Mouse (Mus musculus): ENCODE results near the gene Ptma.

Ptma gene

GRCm38 (mm10) chr1:86496340-86496739 lies 30.2 kb upstream of the Ptma start:
- 94% methylated on average over 4 of the region's 4 CpGs for WGBS

- WGBS = 91% methylated on average over 5 of the region's 5 CpGs
Observed at GRCm38 (mm10) chr1:86497361-86497760, 29.2 kb upstream of the Ptma start.

GRCm38 (mm10) chr1:86497986-86498385 lies 28.5 kb upstream of the Ptma start:
- WGBS = 65% methylated on average over 3 of the region's 3 CpGs

GRCm38 (mm10) chr1:86498611-86499010 lies 27.9 kb upstream of the Ptma start:
- 69% methylated on average over 1 of the region's 1 CpGs for WGBS

- WGBS = 38% methylated on average over 3 of the region's 3 CpGs
Observed at GRCm38 (mm10) chr1:86499903-86500302, 26.6 kb upstream of the Ptma start.

- WGBS = 67% methylated on average over 4 of the region's 4 CpGs
Observed at GRCm38 (mm10) chr1:86500681-86501080, 25.8 kb upstream of the Ptma start.

- WGBS = 20% methylated on average over 6 of the region's 6 CpGs
Observed at GRCm38 (mm10) chr1:86501114-86501532, 25.4 kb upstream of the Ptma start.

GRCm38 (mm10) chr1:86501559-86501958 lies 25.0 kb upstream of the Ptma start:
- 0% methylated on average over 4 of the region's 4 CpGs for WGBS

- WGBS = 34% methylated on average over 17 of the region's 17 CpGs
Observed at GRCm38 (mm10) chr1:86502221-86503048, 24.1 kb upstream of the Ptma start.

- WGBS = 50% methylated on average over 16 of the region's 16 CpGs
Observed at GRCm38 (mm10) chr1:86503165-86503747, 23.3 kb upstream of the Ptma start.

- under 1% methylated on average over 64 of the region's 64 CpGs for WGBS
Observed at GRCm38 (mm10) chr1:86503906-86504696, 22.4 kb upstream of the Ptma start.

GRCm38 (mm10) chr1:86504697-86505421 lies 21.7 kb upstream of the Ptma start:
- WGBS = 27% methylated on average over 19 of the region's 19 CpGs

- WGBS = 56% methylated on average over 1 of the region's 1 CpGs
Observed at GRCm38 (mm10) chr1:86505461-86505860, 21.1 kb upstream of the Ptma start.

GRCm38 (mm10) chr1:86506420-86506819 lies 20.1 kb upstream of the Ptma start:
- 69% methylated on average over 5 of the region's 5 CpGs for WGBS

- WGBS = 88% methylated on average over 5 of the region's 5 CpGs
Observed at GRCm38 (mm10) chr1:86507866-86508265, 18.7 kb upstream of the Ptma start.

GRCm38 (mm10) chr1:86509410-86509809 lies 17.1 kb upstream of the Ptma start:
- WGBS = 25% methylated on average over 7 of the region's 7 CpGs

GRCm38 (mm10) chr1:86510266-86510665 lies 16.3 kb upstream of the Ptma start:
- WGBS = 94% methylated on average over 1 of the region's 1 CpGs

GRCm38 (mm10) chr1:86510676-86511441 lies 15.7 kb upstream of the Ptma start:
- WGBS = 72% methylated on average over 9 of the region's 9 CpGs

- 85% methylated on average over 4 of the region's 4 CpGs for WGBS
Observed at GRCm38 (mm10) chr1:86512154-86512720, 14.3 kb upstream of the Ptma start.

GRCm38 (mm10) chr1:86513031-86513430 lies 13.5 kb upstream of the Ptma start:
- WGBS = 86% methylated on average over 1 of the region's 1 CpGs

Measured in cerebral cortex, adult 2 months (tissue).